Mouse (Mus musculus): Measurements from ENCODE around the gene Smarca1. TPM values are rescaled to one million over a fixed set of nuclear protein-coding genes. Genes with fewer than 3 reads are reported as not detected.

Gene Smarca1
- polyA plus RNA-seq, 1 experiment = 11.0 TPM

DNA sequence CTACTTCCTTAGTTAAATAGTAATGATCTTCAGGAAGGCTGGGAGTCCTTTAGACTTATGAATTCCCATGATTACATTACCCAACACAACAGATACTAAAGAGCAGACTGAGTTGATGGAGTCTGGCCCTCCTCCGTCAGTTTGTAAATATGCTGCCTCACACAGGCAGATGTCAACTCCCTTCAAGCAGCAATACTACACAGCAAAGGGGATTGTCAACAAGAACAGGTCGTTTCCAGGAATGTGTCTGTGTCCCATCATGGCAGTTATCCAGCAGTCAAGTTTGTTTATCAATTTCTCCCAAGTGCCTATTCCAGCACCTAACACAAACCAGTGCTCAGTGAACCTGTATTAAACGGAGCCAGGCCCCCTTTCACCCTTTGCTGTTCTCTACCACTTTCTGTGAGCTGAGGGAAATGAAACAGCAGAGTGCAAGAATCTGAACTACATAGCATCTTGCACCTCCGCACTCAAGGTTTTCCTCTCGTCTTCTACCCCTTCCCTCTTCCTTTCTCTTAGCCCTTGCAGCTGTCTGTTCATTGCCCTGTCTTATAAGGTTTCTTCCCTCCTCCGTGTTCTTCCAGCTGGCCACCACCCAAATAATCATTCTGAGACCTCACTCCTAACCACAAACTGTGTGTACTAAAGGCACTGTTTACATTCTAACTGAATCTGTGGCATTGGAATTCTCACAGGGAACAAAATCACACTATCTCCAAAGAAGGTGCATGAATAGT lies 57.5 kb downstream of the Smarca1 start:
- H3K9ac ChIP-seq (ENCODE audit: low read depth, poor library complexity, severe bottlenecking) = no peak overlapping the region
- H3K9me3 ChIP-seq (replicated peaks; ENCODE audit: control insufficient read depth, insufficient read depth, low read length, poor library complexity, severe bottlenecking) = no peaks in the 10 kb centered on the region
- H3K36me3 ChIP-seq (ENCODE audit: control insufficient read depth, insufficient read depth, low read length, poor library complexity, severe bottlenecking) = no peaks in the 10 kb centered on the region
- H3K4me3 ChIP-seq (ENCODE audit: low read depth, low read length) = no peak overlapping the region
- no peaks in the 10 kb centered on the region for H3K4me1 ChIP-seq (ENCODE audit: control insufficient read depth, insufficient read depth, low read length)
- H3K27ac ChIP-seq (ENCODE audit: insufficient read depth, low read length) = no peak overlapping the region
- no peak for TF ChIP-seq EP300 (IDR thresholded peaks at IDR 0.05; ENCODE audit: insufficient read depth, low read depth, low read length)
- TF ChIP-seq POLR2A (IDR thresholded peaks at IDR 0.05; ENCODE audit: insufficient read depth, low read length) = no peak
- TF ChIP-seq CTCF (IDR thresholded peaks at IDR 0.05; ENCODE audit: low read depth, low read length) = no peak
- no peaks in the 10 kb centered on the region for H3K27me3 ChIP-seq (ENCODE audit: control insufficient read depth, insufficient read depth, low read length, poor library complexity, severe bottlenecking)

GRCm38 (mm10) chrX:47833431-47833830 lies 59.3 kb downstream of the Smarca1 start:
- TF ChIP-seq POLR2A (IDR thresholded peaks at IDR 0.05; ENCODE audit: insufficient read depth, low read length) (no peak), EP300 (IDR thresholded peaks at IDR 0.05; ENCODE audit: insufficient read depth, low read depth, low read length) (no peak), CTCF (IDR thresholded peaks at IDR 0.05; ENCODE audit: low read depth, low read length) (no peak)
- H3K36me3 ChIP-seq (ENCODE audit: control insufficient read depth, insufficient read depth, low read length, poor library complexity, severe bottlenecking) = no peaks in the 10 kb centered on the region
- H3K9ac ChIP-seq (ENCODE audit: low read depth, poor library complexity, severe bottlenecking) = no peak overlapping the region
- no peaks in the 10 kb centered on the region for H3K4me1 ChIP-seq (ENCODE audit: control insufficient read depth, insufficient read depth, low read length)
- H3K27ac ChIP-seq (ENCODE audit: insufficient read depth, low read length) = no peak overlapping the region
- H3K4me3 ChIP-seq (ENCODE audit: low read depth, low read length) = no peak overlapping the region
- H3K27me3 ChIP-seq (ENCODE audit: control insufficient read depth, insufficient read depth, low read length, poor library complexity, severe bottlenecking) = no peaks in the 10 kb centered on the region
- no peaks in the 10 kb centered on the region for H3K9me3 ChIP-seq (replicated peaks; ENCODE audit: control insufficient read depth, insufficient read depth, low read length, poor library complexity, severe bottlenecking)

DNA sequence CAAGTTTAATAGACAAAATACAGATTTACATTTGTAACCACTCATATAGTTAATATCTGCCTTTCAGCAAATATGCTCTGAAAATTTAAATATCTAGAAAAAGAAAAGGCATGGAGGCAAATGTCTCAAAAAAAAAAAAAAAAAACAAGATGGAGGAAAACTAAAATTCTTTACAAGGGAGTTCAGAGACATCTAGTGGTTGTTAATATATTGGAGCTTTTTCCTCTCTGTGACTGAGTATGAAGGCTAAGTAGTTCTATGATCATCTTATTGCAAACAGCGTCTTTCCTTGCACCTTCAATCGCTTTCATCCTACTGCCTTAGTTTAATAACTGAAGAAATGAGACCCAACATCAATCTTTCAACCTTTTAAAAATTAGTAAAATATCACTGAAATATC lies 72.2 kb downstream of the Smarca1 start:
- Histone ChIP-seq H3K9ac (ENCODE audit: low read depth, poor library complexity, severe bottlenecking) (no peak overlapping the region), H3K4me3 (ENCODE audit: low read depth, low read length) (no peak overlapping the region), H3K27me3 (ENCODE audit: control insufficient read depth, insufficient read depth, low read length, poor library complexity, severe bottlenecking) (no peaks in the 10 kb centered on the region), H3K4me1 (ENCODE audit: control insufficient read depth, insufficient read depth, low read length) (no peaks in the 10 kb centered on the region), H3K27ac (ENCODE audit: insufficient read depth, low read length) (no peak overlapping the region), H3K9me3 (replicated peaks; ENCODE audit: control insufficient read depth, insufficient read depth, low read length, poor library complexity, severe bottlenecking) (no peaks in the 10 kb centered on the region), H3K36me3 (ENCODE audit: control insufficient read depth, insufficient read depth, low read length, poor library complexity, severe bottlenecking) (no peaks in the 10 kb centered on the region)
- TF ChIP-seq EP300 (IDR thresholded peaks at IDR 0.05; ENCODE audit: insufficient read depth, low read depth, low read length) = no peak
- TF ChIP-seq CTCF (IDR thresholded peaks at IDR 0.05; ENCODE audit: low read depth, low read length) = no peak
- no peak for TF ChIP-seq POLR2A (IDR thresholded peaks at IDR 0.05; ENCODE audit: insufficient read depth, low read length)

DNA sequence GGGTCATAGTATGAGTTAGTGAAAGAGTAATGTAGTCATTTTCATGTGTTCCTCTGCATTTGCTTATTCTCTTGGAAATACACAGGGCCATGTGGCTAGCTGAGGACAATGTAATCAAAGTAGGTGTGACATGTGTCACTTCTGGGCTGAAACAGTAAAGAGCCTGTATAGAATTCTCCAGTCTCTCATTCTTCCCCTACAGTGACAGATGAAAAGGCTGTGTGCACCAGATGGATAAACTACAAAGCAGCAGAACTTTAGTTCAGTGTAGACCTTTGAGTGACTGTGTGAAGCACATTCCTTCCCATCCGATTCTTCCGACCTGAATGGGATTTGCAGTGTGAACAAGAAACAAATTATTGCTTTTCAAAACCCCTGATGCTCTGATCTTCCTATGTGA lies 84.1 kb downstream of the Smarca1 start:
- Histone ChIP-seq H3K27ac (ENCODE audit: insufficient read depth, low read length) (no peak overlapping the region), H3K27me3 (ENCODE audit: control insufficient read depth, insufficient read depth, low read length, poor library complexity, severe bottlenecking) (no peaks in the 10 kb centered on the region), H3K36me3 (ENCODE audit: control insufficient read depth, insufficient read depth, low read length, poor library complexity, severe bottlenecking) (no peaks in the 10 kb centered on the region), H3K4me1 (ENCODE audit: control insufficient read depth, insufficient read depth, low read length) (no peaks in the 10 kb centered on the region), H3K4me3 (ENCODE audit: low read depth, low read length) (no peak overlapping the region), H3K9ac (ENCODE audit: low read depth, poor library complexity, severe bottlenecking) (no peak overlapping the region), H3K9me3 (replicated peaks; ENCODE audit: control insufficient read depth, insufficient read depth, low read length, poor library complexity, severe bottlenecking) (no peaks in the 10 kb centered on the region)
- TF ChIP-seq EP300 (IDR thresholded peaks at IDR 0.05; ENCODE audit: insufficient read depth, low read depth, low read length) (no peak), POLR2A (IDR thresholded peaks at IDR 0.05; ENCODE audit: insufficient read depth, low read length) (no peak), CTCF (IDR thresholded peaks at IDR 0.05; ENCODE audit: low read depth, low read length) (no peak)

GRCm38 (mm10) chrX:47764440-47764839 lies 128.3 kb downstream of the Smarca1 start:
- Histone ChIP-seq H3K4me1 (ENCODE audit: control insufficient read depth, insufficient read depth, low read length) (no peaks in the 10 kb centered on the region), H3K36me3 (ENCODE audit: control insufficient read depth, insufficient read depth, low read length, poor library complexity, severe bottlenecking) (no peaks in the 10 kb centered on the region), H3K9ac (ENCODE audit: low read depth, poor library complexity, severe bottlenecking) (no peak overlapping the region), H3K4me3 (ENCODE audit: low read depth, low read length) (no peak overlapping the region), H3K9me3 (replicated peaks; ENCODE audit: control insufficient read depth, insufficient read depth, low read length, poor library complexity, severe bottlenecking) (no peaks in the 10 kb centered on the region), H3K27me3 (ENCODE audit: control insufficient read depth, insufficient read depth, low read length, poor library complexity, severe bottlenecking) (no peaks in the 10 kb centered on the region), H3K27ac (ENCODE audit: insufficient read depth, low read length) (no peak overlapping the region)
- TF ChIP-seq POLR2A (IDR thresholded peaks at IDR 0.05; ENCODE audit: insufficient read depth, low read length) = no peak
- TF ChIP-seq EP300 (IDR thresholded peaks at IDR 0.05; ENCODE audit: insufficient read depth, low read depth, low read length) = no peak
- no peak for TF ChIP-seq CTCF (IDR thresholded peaks at IDR 0.05; ENCODE audit: low read depth, low read length)

GRCm38 (mm10) chrX:47760212-47760611 lies 132.6 kb downstream of the Smarca1 start:
- Histone ChIP-seq H3K4me1 (ENCODE audit: control insufficient read depth, insufficient read depth, low read length) (no peaks in the 10 kb centered on the region), H3K27me3 (ENCODE audit: control insufficient read depth, insufficient read depth, low read length, poor library complexity, severe bottlenecking) (no peaks in the 10 kb centered on the region)

More at GRCm38 (mm10) chrX:47760212-47760611, 132.6 kb downstream of the Smarca1 start:
- H3K36me3 ChIP-seq (ENCODE audit: control insufficient read depth, insufficient read depth, low read length, poor library complexity, severe bottlenecking) = no peaks in the 10 kb centered on the region
- no peak overlapping the region for H3K9ac ChIP-seq (ENCODE audit: low read depth, poor library complexity, severe bottlenecking)
- no peak overlapping the region for H3K27ac ChIP-seq (ENCODE audit: insufficient read depth, low read length)
- TF ChIP-seq CTCF (IDR thresholded peaks at IDR 0.05; ENCODE audit: low read depth, low read length) = no peak
- no peak for TF ChIP-seq POLR2A (IDR thresholded peaks at IDR 0.05; ENCODE audit: insufficient read depth, low read length)
- no peaks in the 10 kb centered on the region for H3K9me3 ChIP-seq (replicated peaks; ENCODE audit: control insufficient read depth, insufficient read depth, low read length, poor library complexity, severe bottlenecking)
- no peak overlapping the region for H3K4me3 ChIP-seq (ENCODE audit: low read depth, low read length)

Other genes starting within 250 kb of the Smarca1 start
- 43.7 and 45.1 TPM in 2 replicates for gene Ocrl, start 19.4 kb upstream of the Smarca1 start, polyA plus RNA-seq (2011; ENCODE audit: insufficient read depth, insufficient read length, low read depth, missing spikeins)
- gene Apln, start 141.9 kb upstream of the Smarca1 start, polyA plus RNA-seq (2011; ENCODE audit: insufficient read depth, insufficient read length, low read depth, missing spikeins) = 0.82 and 1.4 TPM in 2 replicates
- 0.21 TPM in 1 of 2 replicates, not detected in the other for gene Xpnpep2, start 215.8 kb upstream of the Smarca1 start, polyA plus RNA-seq (2011; ENCODE audit: insufficient read depth, insufficient read length, low read depth, missing spikeins)